Mouse (Mus musculus) testis, adult 10 weeks (tissue): ENCODE measurements around the gene 4933411K16Rik. TPM values are rescaled to one million over a fixed set of nuclear protein-coding genes. Genes with fewer than 3 reads are reported as not detected.

Experiments used
- polyA plus RNA-seq: library from polyadenylated mRNA; stranded (reverse); fragments of 350-450 nt; fragmentation: Illumina TruSeq; extraction: RNeasy Lipid Tissue Mini Kit (QIAGEN cat#74804); gene quantifications from one replicate; pipeline ENCODE4 v1.2.3, GENCODE M21; 2014; ENCODE audit warnings: low read depth, low replicate concordance

4933411K16Rik gene
- 264 TPM for polyA plus RNA-seq

GRCm38 (mm10) chr19:42051948-42052347, at the start of gene 4933411K16Rik:
Gene 4933411K16Rik, plus strand, starts transcription at chr19:42052248.

GRCm38 (mm10) chr19:42035456-42036248, 16.4 kb upstream of the 4933411K16Rik start, which contains the start of gene Ankrd2:
Gene Ankrd2, plus strand, starts transcription at chr19:42036000.

GRCm38 (mm10) chr19:42045269-42046102, 6.6 kb upstream of the 4933411K16Rik start, which contains the start of gene Hoga1:
Gene Hoga1, plus strand, starts transcription at chr19:42045610.

GRCm38 (mm10) chr19:42086166-42086565, 34.1 kb downstream of the 4933411K16Rik start, which contains the start of gene Morn4:
Gene Morn4, minus strand, starts transcription at chr19:42086357.

GRCm38 (mm10) chr19:42089748-42090595, 37.9 kb downstream of the 4933411K16Rik start, which contains the start of gene Pi4k2a:
Gene Pi4k2a, plus strand, starts transcription at chr19:42090470.

Other genes with a start within 250 kb of the 4933411K16Rik start
- gene Frat1, start 222.3 kb upstream of the 4933411K16Rik start, polyA plus RNA-seq, result 33.9 TPM
- 6.6 TPM for gene Frat2, start 204.1 kb upstream of the 4933411K16Rik start, polyA plus RNA-seq
- gene Rrp12, start 156.1 kb upstream of the 4933411K16Rik start, polyA plus RNA-seq, result 2.4 TPM
- gene Pgam1, start 140.3 kb upstream of the 4933411K16Rik start, polyA plus RNA-seq, result 53.2 TPM
- gene Exosc1, start 118.8 kb upstream of the 4933411K16Rik start, polyA plus RNA-seq, result 32.7 TPM
- gene Zdhhc16, start 118.8 kb upstream of the 4933411K16Rik start, polyA plus RNA-seq, result 14.7 TPM
- gene Mms19, start 71.1 kb upstream of the 4933411K16Rik start, polyA plus RNA-seq, result 14.9 TPM
- gene Ubtd1, start 70.5 kb upstream of the 4933411K16Rik start, polyA plus RNA-seq, result 3.0 TPM
- gene Ankrd2, start 16.2 kb upstream of the 4933411K16Rik start, polyA plus RNA-seq, result not detected
- 24.0 TPM for gene Hoga1, start 6.6 kb upstream of the 4933411K16Rik start, polyA plus RNA-seq
- 26.5 TPM for gene Morn4, start 34.1 kb downstream of the 4933411K16Rik start, polyA plus RNA-seq
- gene Pi4k2a, start 38.2 kb downstream of the 4933411K16Rik start, polyA plus RNA-seq, result 6.4 TPM
- gene Avpi1, start 76.8 kb downstream of the 4933411K16Rik start, polyA plus RNA-seq, result 1.2 TPM
- 2.1 TPM for gene Marveld1, start 95.2 kb downstream of the 4933411K16Rik start, polyA plus RNA-seq
- 9.5 TPM for gene Zfyve27, start 111.7 kb downstream of the 4933411K16Rik start, polyA plus RNA-seq
- gene Sfrp5, start 150.0 kb downstream of the 4933411K16Rik start, polyA plus RNA-seq, result not detected
- 0.73 TPM for gene Golga7b, start 195.3 kb downstream of the 4933411K16Rik start, polyA plus RNA-seq